Mouse (Mus musculus) liver, embryonic 12.5 days (tissue): ENCODE data around the gene Hspa4. TPM values are rescaled to one million over a fixed set of nuclear protein-coding genes. Genes with fewer than 3 reads are reported as not detected.

Source experiments
- ATAC-seq: fragments of 200-750 bp; cut with Nextera tagmentation; 2 replicates; pipeline ENCODE4 v1.8.0; 2017; ENCODE audit warnings: moderate number of reproducible peaks, mild to moderate bottlenecking, moderate library complexity
- H3K27ac ChIP-seq: fragments of 300-500 bp; sonication (generic); 2 replicates; pipeline ENCODE4 v1.5.1; 2016; ENCODE audit warnings: mild to moderate bottlenecking
- H3K27me3 ChIP-seq: fragments of 300-500 bp; sonication (generic); replicated peaks from 2 replicates; pipeline ENCODE4 v1.6.1; 2016; ENCODE audit warnings: mild to moderate bottlenecking, moderate library complexity
- H3K36me3 ChIP-seq: fragments of 300-500 bp; sonication (generic); 2 replicates; pipeline ENCODE4 v1.6.1; 2016; ENCODE audit warnings: mild to moderate bottlenecking, moderate library complexity
- H3K4me1 ChIP-seq: fragments of 300-500 bp; sonication (generic); 2 replicates; pipeline ENCODE4 v1.6.1; 2016
- H3K4me2 ChIP-seq: fragments of 300-500 bp; sonication (generic); 2 replicates; pipeline ENCODE4 v1.6.1; 2016; ENCODE audit warnings: mild to moderate bottlenecking, moderate library complexity
- H3K4me3 ChIP-seq: fragments of 300-500 bp; sonication (generic); 2 replicates; pipeline ENCODE4 v1.5.1; 2016; ENCODE audit warnings: mild to moderate bottlenecking, moderate library complexity
- H3K9ac ChIP-seq: fragments of 300-500 bp; sonication (generic); 2 replicates; pipeline ENCODE4 v1.6.1; 2016; ENCODE audit warnings: mild to moderate bottlenecking, moderate library complexity
- H3K9me3 ChIP-seq: fragments of 300-500 bp; sonication (generic); replicated peaks from 2 replicates; pipeline ENCODE4 v1.6.1; 2016; ENCODE audit warnings: mild to moderate bottlenecking, moderate library complexity
- WGBS: fragments of 180-500 bp; shearing (Covaris S2); methylation state at CpG from one replicate; pipeline ENCODE4 v1.1.7; 2016; ENCODE audit not compliant: insufficient replicate concordance; 5-methylcytosine and 5-hydroxymethylcytosine counted together
- polyA plus RNA-seq: library from polyadenylated mRNA; unstranded; fragments of >200 nt; fragmentation: Nextera tagmentation; extraction: Ambion mirVana; gene quantifications from 2 replicates; pipeline ENCODE4 v1.2.1, GENCODE M21; 2016

The Hspa4 gene
- polyA plus RNA-seq, 1 experiment from 2014 or later, result 101 TPM

DNA sequence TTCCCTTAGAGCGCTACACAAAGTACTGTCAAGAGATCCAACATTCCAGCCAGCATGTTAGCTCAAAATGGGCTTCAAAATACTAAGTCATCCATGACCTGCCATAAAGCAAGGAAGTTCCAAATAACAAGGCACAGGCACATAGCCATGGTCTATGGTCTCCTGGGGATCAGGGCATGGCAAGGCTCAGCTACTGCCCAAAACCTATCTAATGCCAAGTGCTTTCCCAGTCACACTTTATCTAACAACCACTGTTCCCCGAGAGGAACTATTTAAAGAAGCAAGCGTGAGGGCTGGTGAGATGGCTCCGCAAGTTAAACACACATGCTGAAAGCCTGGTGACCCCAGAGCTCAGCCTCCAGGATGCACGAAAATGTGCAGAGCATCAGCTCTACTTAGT lies 26.9 kb downstream of the Hspa4 start:
- Histone ChIP-seq H3K4me2 (no peak overlapping the region), H3K4me1 (no peaks in the 10 kb centered on the region; the same call in 1 of the 2 replicates), H3K9ac (no peak overlapping the region), H3K36me3 (peaks cover 94% of the 10 kb centered on the region), H3K9me3 (no peaks in the 10 kb centered on the region), H3K27me3 (no peaks in the 10 kb centered on the region), H3K4me3 (no peak overlapping the region), H3K27ac (no peak overlapping the region)
- WGBS, result 74% methylated on average over 5 of the region's 5 CpGs
- ATAC-seq, result no peak

DNA sequence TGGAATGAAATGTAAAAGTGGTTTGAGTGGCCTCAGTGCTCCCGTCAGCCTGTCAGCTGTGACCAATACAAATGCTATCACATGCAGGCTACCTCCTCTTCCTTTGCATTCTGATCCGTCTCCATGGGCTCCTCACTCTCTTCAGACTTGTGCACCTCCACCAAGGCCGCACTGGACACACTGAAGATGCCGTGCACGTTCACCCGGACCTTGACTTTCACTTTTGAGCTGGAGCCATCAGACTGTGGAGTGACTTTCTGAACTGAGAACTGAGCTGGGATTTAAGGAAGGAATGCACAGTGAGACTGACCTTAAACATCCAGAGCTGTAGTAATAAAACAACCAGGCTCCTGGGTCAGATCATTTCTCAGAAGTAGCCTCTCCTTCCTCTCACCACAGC lies 30.7 kb downstream of the Hspa4 start:
- 87% methylated on average over 6 of the region's 6 CpGs for WGBS
- no peaks in the 10 kb centered on the region; the same call in 1 of the 2 replicates for H3K4me1 ChIP-seq
- no peaks in the 10 kb centered on the region for H3K9me3 ChIP-seq
- peaks cover 99% of the 10 kb centered on the region for H3K36me3 ChIP-seq
- no peak for ATAC-seq
- H3K4me3 ChIP-seq, result no peak overlapping the region
- H3K9ac ChIP-seq, result no peak overlapping the region
- H3K27me3 ChIP-seq, result no peaks in the 10 kb centered on the region
- no peak overlapping the region for H3K27ac ChIP-seq
- H3K4me2 ChIP-seq, result no peak overlapping the region

- H3K27ac ChIP-seq, result no peak overlapping the region
- H3K27me3 ChIP-seq, result no peaks in the 10 kb centered on the region
- H3K9ac ChIP-seq, result no peak overlapping the region
- WGBS, result 76% methylated on average over 5 of the region's 5 CpGs
- peaks cover 3% of the 10 kb centered on the region; the same call in 1 of the 2 replicates for H3K4me1 ChIP-seq
- no peak for ATAC-seq
- no peak overlapping the region for H3K4me3 ChIP-seq
- H3K36me3 ChIP-seq, result peaks cover 65% of the 10 kb centered on the region
- no peak overlapping the region for H3K4me2 ChIP-seq
- no peaks in the 10 kb centered on the region for H3K9me3 ChIP-seq
These were observed 39.7 kb downstream of the Hspa4 start for GRCm38 (mm10) chr11:53260556-53260955.

GRCm38 (mm10) chr11:53260056-53260455 lies 40.2 kb downstream of the Hspa4 start:
- WGBS, result 77% methylated on average over 1 of the region's 1 CpGs
- Histone ChIP-seq H3K4me1 (peaks cover 3% of the 10 kb centered on the region; the same call in 1 of the 2 replicates), H3K27ac (no peak overlapping the region)

DNA sequence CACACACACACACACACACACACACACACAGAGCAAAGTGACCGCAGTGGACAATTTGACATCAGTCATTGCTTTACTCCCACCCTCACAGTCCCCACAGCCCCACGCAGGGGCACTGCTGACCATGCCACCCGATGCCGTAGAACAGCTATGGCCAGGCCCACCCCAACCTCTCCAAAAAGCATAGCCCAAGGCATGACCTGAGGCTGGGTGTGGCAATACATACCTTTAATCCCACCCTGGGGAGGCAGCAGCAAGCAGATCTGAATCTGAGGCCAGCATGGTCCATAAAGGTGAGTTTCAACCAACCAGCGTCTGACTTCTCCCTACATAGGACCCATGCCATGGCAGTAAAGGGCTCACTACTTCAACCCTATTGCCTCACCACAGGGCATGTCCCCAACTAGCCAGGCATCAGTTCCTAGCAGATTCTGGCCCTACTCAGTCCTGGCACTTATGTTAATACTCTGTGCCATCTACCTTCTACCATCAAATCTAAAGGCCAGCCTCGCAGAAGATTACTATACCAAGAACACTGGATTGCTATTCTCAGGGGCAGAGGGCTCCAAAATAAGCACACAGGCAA lies 41.1 kb downstream of the Hspa4 start:
- WGBS, result 82% methylated on average over 6 of the region's 6 CpGs

More at GRCm38 (mm10) chr11:53260056-53260455, 40.2 kb downstream of the Hspa4 start:
- H3K9ac ChIP-seq, result no peak overlapping the region
- peaks cover 60% of the 10 kb centered on the region for H3K36me3 ChIP-seq
- no peaks in the 10 kb centered on the region for H3K27me3 ChIP-seq
- no peak for ATAC-seq
- no peak overlapping the region for H3K4me2 ChIP-seq
- no peaks in the 10 kb centered on the region for H3K9me3 ChIP-seq
- no peak overlapping the region for H3K4me3 ChIP-seq

DNA sequence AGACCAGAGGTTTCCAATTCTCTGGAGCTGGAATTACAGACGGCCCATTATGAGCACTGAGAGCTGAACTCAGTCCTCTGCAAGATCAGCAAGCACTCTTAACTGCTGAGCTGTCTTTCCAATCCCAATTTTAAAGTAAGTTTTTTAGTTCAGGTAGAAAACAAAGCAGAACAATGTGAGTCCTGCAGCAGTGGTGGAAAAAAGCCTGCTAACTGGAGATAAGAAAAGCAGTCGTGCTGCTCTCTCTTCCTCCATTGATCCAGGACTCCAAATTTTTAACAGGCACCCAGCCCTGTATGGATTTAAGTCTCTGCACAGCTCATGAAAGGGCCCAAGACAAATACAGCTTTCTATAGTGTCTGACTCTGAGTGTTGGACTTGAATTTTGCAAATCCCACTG lies 43.3 kb downstream of the Hspa4 start:
- Histone ChIP-seq H3K9me3 (no peaks in the 10 kb centered on the region), H3K27me3 (no peaks in the 10 kb centered on the region), H3K4me3 (no peak overlapping the region), H3K36me3 (peaks cover 33% of the 10 kb centered on the region), H3K9ac (no peak overlapping the region), H3K4me1 (peaks cover 3% of the 10 kb centered on the region; the same call in 1 of the 2 replicates), H3K4me2 (no peak overlapping the region), H3K27ac (no peak overlapping the region)
- WGBS, result 33% methylated on average over 2 of the region's 2 CpGs
- no peak for ATAC-seq

More for the DNA sequence above, 41.1 kb downstream of the Hspa4 start:
- peaks cover 54% of the 10 kb centered on the region for H3K36me3 ChIP-seq
- H3K27ac ChIP-seq, result no peak overlapping the region
- no peak overlapping the region for H3K4me3 ChIP-seq
- H3K9ac ChIP-seq, result no peak overlapping the region
- no peak for ATAC-seq
- H3K9me3 ChIP-seq, result no peaks in the 10 kb centered on the region
- H3K4me2 ChIP-seq, result no peak overlapping the region
- H3K27me3 ChIP-seq, result no peaks in the 10 kb centered on the region
- H3K4me1 ChIP-seq, result peaks cover 3% of the 10 kb centered on the region; the same call in 1 of the 2 replicates

- H3K27me3 ChIP-seq, result no peaks in the 10 kb centered on the region
- H3K9me3 ChIP-seq, result no peaks in the 10 kb centered on the region
- H3K36me3 ChIP-seq, result peaks cover 13% of the 10 kb centered on the region
- H3K4me2 ChIP-seq, result no peak overlapping the region
- H3K9ac ChIP-seq, result no peak overlapping the region
- ATAC-seq, result no peak
- no peak overlapping the region for H3K27ac ChIP-seq
- H3K4me1 ChIP-seq, result peaks cover 6% of the 10 kb centered on the region; the same call in 1 of the 2 replicates
- WGBS, result 30% methylated on average over 7 of the region's 7 CpGs
- H3K4me3 ChIP-seq, result no peak overlapping the region
These were observed 45.3 kb downstream of the Hspa4 start for GRCm38 (mm10) chr11:53254926-53255325.

DNA sequence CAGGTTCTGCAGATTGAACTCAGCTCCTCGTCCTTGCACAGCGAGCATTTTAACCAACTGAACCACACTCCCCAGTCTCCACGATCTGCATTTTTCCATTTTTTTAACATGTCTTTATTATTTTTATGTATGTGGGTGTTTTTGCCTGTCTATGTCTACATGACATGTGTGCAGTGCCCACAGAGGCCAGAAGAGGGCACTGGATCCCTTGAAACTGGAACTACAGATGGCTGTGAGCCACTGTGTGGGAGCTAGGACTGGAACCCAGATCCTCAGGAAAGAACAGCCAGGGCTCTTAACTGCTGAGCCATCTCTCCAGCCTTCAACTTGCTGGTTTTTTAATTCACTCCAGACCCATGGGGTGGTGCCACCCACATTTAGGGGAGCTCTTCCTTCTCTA lies 45.8 kb downstream of the Hspa4 start:
- no peak overlapping the region for H3K9ac ChIP-seq
- H3K9me3 ChIP-seq, result no peaks in the 10 kb centered on the region
- H3K4me2 ChIP-seq, result no peak overlapping the region
- H3K27ac ChIP-seq, result no peak overlapping the region
- H3K4me1 ChIP-seq, result peaks cover 6% of the 10 kb centered on the region; the same call in 1 of the 2 replicates
- no peak overlapping the region for H3K4me3 ChIP-seq
- ATAC-seq, result no peak
- peaks cover 8% of the 10 kb centered on the region for H3K36me3 ChIP-seq
- no peaks in the 10 kb centered on the region for H3K27me3 ChIP-seq
- 65% methylated on average over 3 of the region's 3 CpGs for WGBS

DNA sequence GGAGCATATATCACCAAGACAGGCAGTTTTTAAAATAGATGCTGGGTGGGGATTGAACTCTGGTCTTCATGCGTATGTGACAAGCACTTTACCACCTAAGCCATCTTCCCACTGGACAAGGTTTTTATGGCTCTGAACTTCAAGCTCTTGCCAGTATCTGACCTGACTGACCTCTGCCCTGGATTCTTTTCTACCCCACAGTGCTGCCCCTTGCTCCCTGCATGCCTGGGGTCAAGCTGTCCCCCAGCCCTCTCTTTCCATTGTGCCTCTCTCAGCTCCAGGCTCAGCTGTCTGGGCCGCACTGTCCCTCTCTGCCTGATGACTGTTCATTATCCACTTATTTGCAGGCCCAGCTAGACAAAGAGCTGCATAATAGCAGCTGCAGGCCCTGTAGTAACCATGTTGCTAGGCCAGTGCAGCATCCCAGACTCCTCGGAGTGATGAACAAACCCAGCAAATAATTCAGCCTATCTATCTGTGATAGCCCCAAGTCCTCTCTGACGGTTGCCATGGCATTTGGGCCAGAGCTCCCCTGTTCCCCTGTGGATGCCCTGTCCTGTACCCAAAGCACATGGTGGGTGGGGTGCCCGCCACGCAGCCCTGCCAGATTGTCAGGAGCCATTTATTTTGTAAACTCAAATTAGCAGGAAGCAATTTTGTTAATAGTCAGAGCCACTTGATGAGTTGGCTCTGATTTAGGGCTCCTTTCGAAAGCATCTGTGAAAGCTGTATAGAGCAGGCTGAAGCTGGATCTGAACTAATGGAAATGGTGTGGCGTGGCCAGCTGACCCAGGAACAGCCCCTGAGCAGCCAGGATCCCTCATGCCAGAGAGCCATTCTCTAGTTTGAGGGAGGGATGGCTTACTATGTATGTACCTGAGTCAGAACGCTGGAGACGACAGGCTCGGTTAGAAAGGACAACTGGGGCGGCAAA lies 47.8 kb downstream of the Hspa4 start:
- Histone ChIP-seq H3K9ac (no peak overlapping the region), H3K27ac (no peak overlapping the region), H3K4me2 (no peak overlapping the region), H3K36me3 (peaks cover 3% of the 10 kb centered on the region; the same call in 1 of the 2 replicates), H3K4me3 (no peak overlapping the region), H3K9me3 (no peaks in the 10 kb centered on the region), H3K4me1 (peaks cover 6% of the 10 kb centered on the region; the same call in 1 of the 2 replicates), H3K27me3 (no peaks in the 10 kb centered on the region)
- ATAC-seq, result no peak
- WGBS, result 80% methylated on average over 12 of the region's 12 CpGs

GRCm38 (mm10) chr11:53250796-53251195 lies 49.5 kb downstream of the Hspa4 start:
- Histone ChIP-seq H3K4me2 (no peak overlapping the region), H3K4me3 (no peak overlapping the region), H3K36me3 (peaks cover 3% of the 10 kb centered on the region; the same call in 1 of the 2 replicates), H3K9ac (no peak overlapping the region), H3K27me3 (no peaks in the 10 kb centered on the region), H3K27ac (no peak overlapping the region), H3K4me1 (0 out of 2 replicates have a peak, but pooled peaks cover 3% of the 10 kb centered on the region), H3K9me3 (no peaks in the 10 kb centered on the region)
- WGBS, result 83% methylated on average over 14 of the region's 14 CpGs
- no peak for ATAC-seq

DNA sequence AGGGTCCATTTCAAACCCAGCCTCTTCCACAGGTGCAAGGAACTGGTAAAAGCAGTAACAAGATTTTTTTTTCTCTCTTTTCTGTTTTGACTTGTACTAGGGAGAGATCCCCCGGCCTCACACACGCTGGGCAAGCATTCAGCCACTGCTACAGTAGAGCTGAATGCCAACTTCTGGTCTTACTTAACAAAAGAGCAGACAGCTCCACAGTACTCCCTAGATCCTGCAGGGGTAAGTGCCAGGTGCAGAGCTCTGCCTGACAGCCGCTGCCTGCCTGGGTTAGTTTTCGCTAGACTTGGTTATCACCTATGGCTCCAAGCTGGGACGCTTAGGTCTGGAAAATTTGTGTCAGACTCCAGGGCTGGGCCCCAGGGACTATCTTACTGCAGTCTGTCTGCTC lies 50.6 kb downstream of the Hspa4 start:
- H3K4me3 ChIP-seq, result no peak overlapping the region
- no peak overlapping the region for H3K27ac ChIP-seq
- ATAC-seq, result no peak

GRCm38 (mm10) chr11:53245561-53245960 lies 54.7 kb downstream of the Hspa4 start:
- Histone ChIP-seq H3K9me3 (0 out of 2 replicates have a peak, but pooled peaks cover 7% of the 10 kb centered on the region), H3K4me3 (no peak overlapping the region), H3K4me1 (0 out of 2 replicates have a peak, but pooled peaks cover 3% of the 10 kb centered on the region), H3K9ac (no peak overlapping the region), H3K27me3 (no peaks in the 10 kb centered on the region), H3K4me2 (no peak overlapping the region), H3K27ac (no peak overlapping the region), H3K36me3 (no peaks in the 10 kb centered on the region)
- no peak for ATAC-seq
- 43% methylated on average over 2 of the region's 2 CpGs for WGBS

More for the DNA sequence above, 50.6 kb downstream of the Hspa4 start:
- no peaks in the 10 kb centered on the region for H3K9me3 ChIP-seq
- H3K4me1 ChIP-seq, result 0 out of 2 replicates have a peak, but pooled peaks cover 3% of the 10 kb centered on the region
- no peaks in the 10 kb centered on the region for H3K27me3 ChIP-seq
- H3K36me3 ChIP-seq, result peaks cover 3% of the 10 kb centered on the region; the same call in 1 of the 2 replicates
- H3K4me2 ChIP-seq, result no peak overlapping the region
- 69% methylated on average over 5 of the region's 5 CpGs for WGBS
- no peak overlapping the region for H3K9ac ChIP-seq
